Mouse (Mus musculus) heart, postnatal 0 days (tissue): ENCODE measurements around the gene Omd.

Experiments
- CTCF ChIP-seq: IDR thresholded peaks from 2 replicates; pipeline ENCODE4 v1.5.1; 2016; ENCODE audit warnings: antibody characterized with exemption, control low read depth, low read depth
- EP300 ChIP-seq: IDR thresholded peaks from 2 replicates; pipeline ENCODE4 v1.6.1; 2016; ENCODE audit warnings: antibody characterized with exemption, low read depth

DNA sequence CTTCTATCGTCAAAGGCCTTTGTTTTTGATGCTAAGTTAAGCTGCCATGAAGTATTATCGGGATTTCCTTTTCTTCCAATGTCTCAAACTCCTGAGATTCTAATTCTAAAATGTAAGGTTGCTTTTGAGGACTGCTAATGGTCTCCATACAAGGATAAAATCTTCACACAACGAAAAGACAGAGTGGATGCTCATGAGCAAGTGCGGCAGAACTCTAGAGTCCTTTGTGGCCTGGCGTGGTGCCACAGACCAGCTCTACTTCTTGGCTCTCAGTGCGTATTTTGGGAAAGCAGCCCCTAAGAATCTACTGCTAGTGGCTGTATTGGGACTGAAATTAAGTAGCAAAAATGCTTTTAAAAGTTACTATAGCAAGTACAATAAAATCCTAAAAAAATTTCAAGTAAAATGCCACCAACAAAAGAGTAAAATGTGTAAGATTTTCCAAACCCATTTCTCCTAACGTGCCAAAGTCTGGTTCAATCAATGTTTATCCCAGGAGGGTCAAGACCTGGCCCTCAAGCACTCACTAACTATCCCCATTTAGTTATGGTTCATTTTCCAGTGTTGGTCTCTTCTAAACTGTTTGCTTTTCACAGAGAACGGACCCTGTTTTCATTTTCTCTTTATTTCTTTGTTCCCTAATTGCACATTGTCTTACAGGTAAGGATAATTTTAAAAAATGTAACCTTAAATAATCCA lies 2.2 kb downstream of the Omd start:
- TF ChIP-seq CTCF (no peak), EP300 (no peak)
